Mouse (Mus musculus) cortical plate, adult 2 months (tissue): ENCODE results near the gene Ccr1l1.

Source experiments
- CTCF ChIP-seq: fragments of 200-500 bp; IDR thresholded peaks from 2 replicates; pipeline ENCODE4 v1.5.1; 2011; ENCODE audit warnings: mild to moderate bottlenecking, control low read depth, low read length; ENCODE audit not compliant: insufficient read depth; ENCODE audit errors: extremely low read depth
- POLR2A ChIP-seq: fragments of 200-500 bp; IDR thresholded peaks from 2 replicates; pipeline ENCODE4 v1.6.1; 2011; ENCODE audit warnings: mild to moderate bottlenecking, low read length, control low read depth; ENCODE audit not compliant: insufficient read depth; ENCODE audit errors: extremely low read depth

DNA sequence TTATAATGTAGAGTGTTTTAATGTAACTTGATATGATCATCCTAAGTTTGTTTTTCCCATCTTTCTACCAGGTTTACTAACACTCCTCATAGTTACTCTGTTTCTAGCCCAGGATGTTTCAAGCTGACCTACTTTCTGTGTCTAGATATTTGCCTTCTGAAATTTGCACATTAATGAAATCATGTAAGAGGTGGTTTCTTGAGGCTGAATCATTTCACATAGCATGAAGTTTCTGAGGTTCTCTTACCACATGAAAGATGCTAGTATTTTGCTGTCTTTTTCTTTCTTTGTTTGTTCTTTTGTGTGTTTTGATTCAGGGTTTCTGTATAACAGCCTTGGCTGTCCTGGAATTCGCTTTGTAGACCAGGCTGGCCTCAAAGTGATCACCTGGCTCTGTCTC, 18.0 kb downstream of the Ccr1l1 start:
- TF ChIP-seq CTCF (no peak), POLR2A (no peak)
